Mouse (Mus musculus): ENCODE results near the gene Wdr46.
"Not testable (repeated sequence)": the region's sequence is repeated elsewhere in the genome, so short reads cannot be mapped to it uniquely, and the experiment has no call there.

Wdr46 gene

DNA sequence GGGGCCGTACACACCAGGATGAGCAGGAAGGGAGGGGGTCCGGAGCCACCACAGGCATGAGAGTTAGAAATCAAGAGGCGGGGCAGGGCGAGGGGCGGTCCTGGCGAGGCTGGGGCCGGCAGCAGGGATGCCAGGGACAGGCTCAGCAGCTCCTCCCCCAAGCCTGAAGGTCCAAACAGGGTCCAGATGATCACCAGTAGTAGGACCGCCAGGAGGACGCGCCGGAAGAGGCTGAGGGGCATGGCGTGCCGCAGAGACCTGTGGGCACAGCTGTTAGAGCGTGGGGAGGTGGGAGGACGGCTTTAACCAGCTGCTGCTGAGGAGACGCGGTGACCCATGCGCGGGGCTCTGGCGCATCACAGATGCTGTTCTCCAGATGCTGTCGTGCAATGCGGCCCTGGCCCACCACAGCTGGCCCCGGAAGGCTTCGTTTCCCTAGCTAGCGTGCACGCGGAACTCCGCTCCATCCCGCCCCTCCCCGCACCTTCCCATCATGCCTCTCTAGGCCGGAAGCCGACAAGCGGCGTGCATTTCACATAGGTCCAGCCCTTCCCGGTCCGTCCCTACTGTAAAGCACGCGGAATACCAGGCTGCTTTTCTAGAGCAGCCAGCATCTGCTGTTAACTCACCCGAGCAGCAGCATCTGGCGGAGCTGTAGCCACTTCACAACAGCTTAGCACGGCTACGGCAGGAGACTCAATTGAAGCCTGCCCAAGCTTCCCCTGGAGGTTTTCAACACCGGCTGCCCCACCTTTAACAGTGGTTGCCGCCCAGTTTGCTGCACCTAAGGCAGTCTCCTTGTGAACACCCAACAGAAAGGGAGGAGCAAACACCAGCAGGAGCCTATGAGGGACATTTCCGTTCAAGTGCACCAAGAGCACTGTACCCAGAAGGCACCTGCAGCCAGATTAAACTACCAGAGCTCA lies 10.8 kb downstream of the Wdr46 start, which contains the start of gene B3galt4:
Gene B3galt4, minus strand, starts transcription at position 468 of the 926 bp plus-strand sequence.
- DNase-seq (ENCODE audit: low spot score in 2 of 2), result peak; percentile 89

DNA sequence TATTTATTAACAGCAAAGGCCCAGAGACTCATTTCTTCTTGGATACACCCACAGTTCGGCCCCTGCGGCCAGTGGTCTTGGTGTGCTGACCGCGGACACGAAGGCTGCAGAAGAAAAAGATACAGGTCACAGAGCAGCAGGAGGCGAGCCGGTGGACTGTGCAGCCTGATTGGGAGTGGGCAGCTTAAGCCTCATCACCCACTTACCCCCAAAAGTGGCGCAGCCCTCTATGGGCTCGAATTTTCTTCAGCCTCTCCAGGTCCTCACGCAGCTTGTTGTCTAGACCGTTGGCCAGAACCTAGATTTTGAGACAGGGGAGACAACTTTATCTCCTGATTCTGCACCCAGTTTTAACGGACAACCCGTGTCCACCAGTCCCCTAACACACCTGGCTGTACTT lies 11.6 kb downstream of the Wdr46 start:
- DNase-seq (ENCODE audit: low spot score in 2 of 2), result not testable (repeated sequence)

DNA sequence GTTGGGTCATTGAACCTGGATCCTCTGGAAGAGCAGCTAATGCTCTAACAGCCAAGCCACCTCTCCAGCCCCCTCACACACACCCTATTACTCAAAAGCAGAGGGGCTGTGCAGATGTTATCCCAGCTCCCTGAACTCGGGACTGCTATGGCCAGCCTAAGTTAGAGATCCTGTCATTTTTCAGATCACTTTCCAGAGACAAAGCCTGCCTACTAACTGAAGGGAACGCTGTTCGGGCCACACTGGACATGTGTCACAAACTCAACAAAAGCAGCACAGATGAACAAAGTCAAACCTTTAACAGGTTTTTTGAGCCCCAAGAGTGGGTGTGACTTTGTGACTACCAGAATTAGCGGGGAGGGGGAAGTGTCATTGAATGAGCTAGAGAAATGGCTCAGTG lies 12.4 kb downstream of the Wdr46 start:
- DNase-seq (ENCODE audit: low spot score in 2 of 2), result peak in 1 of 2 experiments; percentile 20

DNA sequence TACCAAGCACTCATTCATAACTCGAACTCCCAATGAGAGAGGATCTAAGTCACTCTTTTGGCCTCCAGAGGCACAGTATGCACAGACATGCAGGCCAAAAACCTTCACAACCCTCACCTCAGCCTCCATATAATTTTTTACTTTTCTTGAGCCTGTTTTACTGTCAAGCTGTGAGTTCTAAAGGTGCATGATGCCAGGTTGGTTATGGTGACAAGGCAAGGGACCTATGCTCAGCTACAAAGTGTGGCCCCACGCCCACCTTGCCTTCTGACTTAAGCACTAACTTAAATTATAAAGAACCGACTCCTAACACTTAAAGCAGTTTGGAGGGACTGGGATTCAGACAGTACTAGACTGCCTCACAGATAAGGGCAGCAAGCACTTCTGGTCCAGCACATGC lies 12.8 kb downstream of the Wdr46 start:
- DNase-seq (ENCODE audit: low spot score in 2 of 2), result peak in 1 of 2 experiments; percentile 21

DNA sequence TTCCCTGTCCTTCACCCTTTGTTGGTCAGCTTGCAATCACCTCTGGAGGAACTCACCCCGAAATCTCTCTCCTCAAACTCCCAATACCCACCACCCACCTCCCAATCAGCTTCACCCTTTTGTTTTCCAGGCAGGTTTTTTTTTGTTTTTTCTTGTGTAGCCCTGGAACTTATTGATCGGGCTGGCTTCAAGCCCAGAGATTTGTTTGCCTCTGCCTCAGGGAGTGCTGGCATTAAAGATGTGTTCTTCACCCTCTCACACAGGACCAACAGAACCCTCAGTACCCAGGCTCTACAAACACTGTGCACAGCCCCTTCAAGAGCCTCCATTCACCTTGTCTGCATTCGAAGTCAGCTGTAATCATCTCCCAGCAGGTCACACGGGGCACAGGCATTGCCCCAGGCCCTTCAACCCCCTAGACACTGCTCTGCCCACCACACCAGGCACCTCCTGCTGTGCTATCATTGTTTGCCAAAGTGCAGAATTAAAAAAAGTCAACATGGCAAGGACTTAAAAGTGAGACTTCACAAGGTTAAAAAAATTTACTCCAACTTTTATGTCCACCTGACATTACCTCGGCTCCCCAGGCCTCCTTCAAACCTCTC lies 13.6 kb downstream of the Wdr46 start:
- no peak for DNase-seq (ENCODE audit: low spot score in 2 of 2)

DNA sequence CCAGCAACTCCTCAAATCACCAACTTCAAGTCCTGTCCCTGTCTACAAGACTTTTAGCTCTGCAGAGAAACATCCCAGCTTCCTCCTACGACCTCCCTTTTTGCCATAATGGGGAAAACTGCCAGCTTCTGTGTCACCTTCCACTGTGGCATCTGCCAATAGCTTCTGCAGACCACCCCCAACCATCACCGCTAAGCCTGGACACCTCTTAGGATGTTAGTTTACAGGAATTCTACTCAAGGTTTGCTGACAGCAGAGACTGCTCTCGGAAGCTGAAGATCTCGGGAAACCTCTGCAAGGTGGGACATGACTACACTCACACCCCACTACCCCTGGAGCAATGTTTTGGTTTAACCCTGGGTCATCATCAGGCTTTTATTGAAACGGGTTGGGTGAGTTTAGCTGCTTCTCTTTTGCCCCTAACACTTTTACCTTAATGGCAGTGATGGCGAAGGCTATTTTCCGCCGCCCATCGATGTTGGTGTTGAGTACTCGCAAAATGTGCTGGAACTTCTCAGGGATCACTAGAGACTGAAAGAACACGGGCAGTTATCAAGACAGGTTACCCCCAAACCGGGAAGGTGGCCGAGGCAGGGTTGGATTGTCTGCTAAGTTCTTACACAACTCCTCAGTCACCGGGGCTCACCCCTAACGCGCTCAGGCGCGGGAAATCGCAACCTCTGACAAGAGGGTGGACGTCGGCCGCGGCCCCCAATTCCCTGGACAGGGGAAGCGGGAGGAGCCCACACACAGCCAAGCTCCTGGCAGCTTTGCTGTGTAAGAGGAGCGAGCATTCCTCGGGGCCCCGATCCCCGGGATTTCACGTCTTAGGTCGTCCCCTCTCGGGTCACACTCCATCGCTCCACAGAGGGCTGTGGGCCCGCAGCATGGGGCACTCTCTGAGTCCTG lies 14.4 kb downstream of the Wdr46 start:
- peak in 1 of 2 experiments; percentile 52 for DNase-seq (ENCODE audit: low spot score in 2 of 2)

DNA sequence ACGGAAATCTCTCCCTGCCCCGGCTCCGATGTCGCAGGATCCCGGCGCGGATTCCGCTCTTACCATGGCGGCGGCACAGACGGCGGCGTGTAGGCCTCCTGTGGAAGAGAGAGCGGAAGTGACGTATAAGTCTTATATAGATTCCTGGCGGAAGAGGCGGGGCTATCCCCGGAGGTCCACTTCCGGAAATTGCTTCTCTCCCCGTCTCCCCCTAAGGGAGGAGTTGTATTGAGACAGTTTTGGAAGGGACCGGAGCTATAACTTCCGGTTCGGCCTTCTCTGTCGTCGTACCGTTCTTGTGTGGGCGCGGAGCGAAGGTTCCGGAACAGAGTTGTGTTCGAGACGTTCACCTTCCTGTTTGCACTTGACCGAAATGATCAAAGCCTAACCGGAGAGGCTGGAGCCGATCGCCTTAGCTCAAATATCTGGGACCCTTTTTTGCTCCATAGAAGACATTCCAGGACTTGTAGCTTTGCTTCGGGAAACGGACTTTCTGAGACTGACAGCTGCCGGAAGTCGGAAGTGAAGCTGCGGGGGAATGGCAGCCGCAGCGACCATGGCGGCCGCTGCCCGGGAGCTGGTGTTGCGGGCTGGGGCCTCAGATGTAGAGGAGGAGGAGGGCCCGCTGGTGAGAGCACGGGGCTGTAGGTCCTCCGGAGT lies 15.2 kb downstream of the Wdr46 start, which contains the start of the genes Vps52 and Rps18:
Gene Vps52, plus strand, starts transcription at position 258 of the 660 bp plus-strand sequence.
Gene Rps18, minus strand, starts transcription at position 447 of the 660 bp plus-strand sequence.
- peak; percentile 97 to 98 for DNase-seq (ENCODE audit: low spot score in 2 of 2)

DNA sequence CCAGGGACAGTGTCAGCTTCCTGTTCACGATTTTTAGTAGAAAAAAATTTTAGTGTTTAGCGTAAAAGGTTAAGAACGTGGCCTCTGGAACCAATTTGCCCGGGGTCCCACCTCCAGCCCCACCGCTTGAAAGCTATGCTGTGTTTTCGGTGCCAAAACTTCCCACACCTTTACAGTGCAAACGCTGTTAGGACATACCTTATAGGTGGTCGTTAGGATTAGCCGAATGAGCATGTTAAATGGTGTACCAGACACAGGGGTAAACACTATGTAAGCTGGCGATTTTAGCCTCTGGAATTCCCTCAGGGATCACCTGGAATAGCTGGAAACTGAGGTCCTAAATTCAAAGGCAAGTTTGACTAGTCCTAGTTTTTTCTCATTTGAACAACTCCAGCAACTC lies 15.9 kb downstream of the Wdr46 start:
- DNase-seq (ENCODE audit: low spot score in 2 of 2), result no peak

DNA sequence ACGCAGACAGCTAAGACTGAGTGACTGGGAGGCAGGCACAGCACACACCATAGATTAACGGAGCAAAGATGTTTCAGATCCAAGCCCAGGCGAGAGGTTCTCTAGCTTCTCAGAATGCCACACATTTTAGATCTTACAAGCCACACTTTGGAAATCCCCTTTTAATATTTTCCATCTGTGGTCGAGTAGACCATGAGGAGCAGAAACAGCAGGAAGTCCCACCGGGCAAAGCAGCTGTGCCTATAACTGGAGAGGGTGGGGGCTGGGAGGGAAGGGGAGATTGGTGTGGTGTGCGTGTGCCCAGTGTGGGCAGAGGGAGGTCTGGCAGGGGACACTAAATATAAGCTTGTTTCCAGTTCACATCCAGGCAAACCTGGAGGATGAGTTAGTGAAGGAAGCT lies 17.0 kb downstream of the Wdr46 start:
- DNase-seq (ENCODE audit: low spot score in 2 of 2), result no peak

DNA sequence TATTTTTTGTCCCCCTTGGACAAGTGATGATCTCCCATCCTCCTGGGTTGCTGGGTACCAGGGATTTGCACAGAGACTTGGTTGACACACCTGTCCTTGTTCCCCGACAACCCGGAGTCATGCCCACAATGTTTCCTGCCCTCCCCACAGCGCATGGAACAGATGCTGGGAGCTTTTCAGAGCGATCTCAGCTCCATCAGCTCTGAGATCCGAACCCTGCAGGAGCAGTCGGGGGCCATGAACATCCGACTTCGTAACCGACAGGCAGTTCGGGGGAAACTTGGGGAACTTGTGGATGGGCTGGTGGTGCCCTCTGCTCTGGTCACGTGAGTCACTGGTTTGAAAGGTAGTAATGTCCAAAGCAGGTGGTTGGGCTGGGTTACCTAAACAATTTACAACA lies 18.0 kb downstream of the Wdr46 start:
- DNase-seq (ENCODE audit: low spot score in 2 of 2), result peak in 1 of 2 experiments; percentile 25

DNA sequence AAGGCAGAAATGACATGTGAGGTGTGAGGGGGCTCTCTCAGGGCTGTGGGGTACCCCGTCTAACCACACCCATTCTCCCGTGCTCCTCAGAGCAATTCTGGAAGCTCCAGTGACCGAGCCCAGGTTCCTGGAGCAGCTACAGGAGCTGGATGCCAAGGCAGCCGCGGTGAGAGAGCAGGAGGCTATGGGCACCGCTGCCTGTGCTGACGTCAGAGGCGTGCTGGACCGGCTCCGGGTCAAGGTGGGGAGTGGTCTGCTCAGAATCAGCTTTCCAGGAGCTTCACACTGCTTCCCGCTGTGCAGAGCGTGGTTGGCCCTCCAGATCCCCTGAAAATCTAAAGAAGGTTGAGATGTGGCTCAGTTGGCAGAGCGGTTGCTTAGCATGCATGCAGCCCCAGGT lies 18.7 kb downstream of the Wdr46 start:
- peak in 1 of 2 experiments; percentile 35 for DNase-seq (ENCODE audit: low spot score in 2 of 2)

DNA sequence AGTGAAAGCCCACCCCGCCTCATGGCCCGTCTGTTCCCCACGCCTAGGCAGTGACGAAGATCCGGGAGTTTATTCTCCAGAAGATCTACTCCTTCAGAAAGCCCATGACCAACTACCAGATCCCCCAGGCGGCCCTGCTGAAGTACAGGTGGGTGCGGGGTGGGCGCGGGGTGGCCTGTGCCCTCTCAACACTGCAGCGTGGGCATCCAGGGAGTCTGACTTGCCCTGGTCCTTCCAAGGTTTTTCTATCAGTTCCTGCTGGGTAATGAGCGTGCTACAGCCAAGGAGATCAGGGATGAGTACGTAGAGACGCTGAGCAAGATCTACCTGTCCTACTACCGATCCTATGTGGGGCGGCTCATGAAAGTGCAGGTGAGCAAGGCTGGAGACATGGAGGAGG lies 19.5 kb downstream of the Wdr46 start:
- peak in 1 of 2 experiments; percentile 21 for DNase-seq (ENCODE audit: low spot score in 2 of 2)

DNA sequence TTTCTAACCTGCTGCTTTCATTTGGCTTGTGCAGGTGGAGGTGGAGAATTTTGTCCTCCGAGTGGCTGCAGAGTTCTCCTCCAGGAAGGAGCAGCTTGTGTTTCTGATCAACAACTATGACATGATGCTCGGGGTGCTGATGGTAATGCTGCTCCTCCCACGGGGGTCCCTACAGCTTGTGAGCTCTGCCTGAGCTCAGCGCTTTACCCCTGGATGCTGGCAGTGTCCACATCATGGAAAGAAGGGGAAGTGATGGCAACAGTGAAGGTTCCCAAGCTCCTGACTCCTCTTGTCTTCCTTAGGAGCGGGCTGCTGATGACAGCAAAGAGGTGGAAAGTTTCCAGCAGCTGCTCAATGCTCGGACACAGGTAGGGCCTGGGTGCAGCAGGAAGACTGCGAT lies 22.4 kb downstream of the Wdr46 start:
- no peak for DNase-seq (ENCODE audit: low spot score in 2 of 2)

DNA sequence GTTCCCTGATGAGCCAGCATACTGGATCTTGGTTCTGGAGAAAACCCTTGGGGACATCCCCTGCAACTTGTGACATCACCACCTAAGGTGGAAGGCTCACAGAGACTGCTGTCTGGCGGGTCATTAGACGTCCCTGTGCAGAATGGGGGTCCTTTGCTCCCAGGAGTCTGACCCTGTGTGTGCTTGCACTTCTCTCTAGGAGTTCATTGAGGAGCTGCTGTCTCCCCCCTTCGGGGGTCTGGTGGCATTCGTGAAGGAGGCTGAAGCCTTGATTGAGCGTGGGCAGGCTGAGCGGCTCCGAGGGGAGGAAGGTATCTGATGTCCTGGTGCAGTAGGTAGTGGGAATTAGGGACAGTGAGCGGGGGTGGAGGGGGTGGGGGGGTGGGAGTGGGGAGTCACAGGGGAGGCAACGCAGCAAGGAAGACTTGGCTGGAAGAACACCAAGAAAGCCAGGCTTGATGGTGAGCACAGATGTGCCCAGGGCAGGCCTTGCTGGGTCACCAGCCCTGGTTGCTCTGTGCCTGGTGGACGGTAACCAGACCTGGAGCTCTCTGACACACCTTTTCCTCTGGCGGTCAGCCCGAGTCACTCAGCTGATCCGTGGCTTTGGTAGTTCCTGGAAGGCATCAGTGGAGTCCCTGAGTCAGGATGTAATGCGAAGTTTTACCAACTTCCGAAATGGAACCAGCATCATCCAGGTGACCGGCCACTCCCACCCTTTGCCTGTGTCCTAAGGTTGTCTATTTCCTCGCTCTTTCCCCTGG lies 24.8 kb downstream of the Wdr46 start:
- DNase-seq (ENCODE audit: low spot score in 2 of 2), result peak in 1 of 2 experiments; percentile 40

DNA sequence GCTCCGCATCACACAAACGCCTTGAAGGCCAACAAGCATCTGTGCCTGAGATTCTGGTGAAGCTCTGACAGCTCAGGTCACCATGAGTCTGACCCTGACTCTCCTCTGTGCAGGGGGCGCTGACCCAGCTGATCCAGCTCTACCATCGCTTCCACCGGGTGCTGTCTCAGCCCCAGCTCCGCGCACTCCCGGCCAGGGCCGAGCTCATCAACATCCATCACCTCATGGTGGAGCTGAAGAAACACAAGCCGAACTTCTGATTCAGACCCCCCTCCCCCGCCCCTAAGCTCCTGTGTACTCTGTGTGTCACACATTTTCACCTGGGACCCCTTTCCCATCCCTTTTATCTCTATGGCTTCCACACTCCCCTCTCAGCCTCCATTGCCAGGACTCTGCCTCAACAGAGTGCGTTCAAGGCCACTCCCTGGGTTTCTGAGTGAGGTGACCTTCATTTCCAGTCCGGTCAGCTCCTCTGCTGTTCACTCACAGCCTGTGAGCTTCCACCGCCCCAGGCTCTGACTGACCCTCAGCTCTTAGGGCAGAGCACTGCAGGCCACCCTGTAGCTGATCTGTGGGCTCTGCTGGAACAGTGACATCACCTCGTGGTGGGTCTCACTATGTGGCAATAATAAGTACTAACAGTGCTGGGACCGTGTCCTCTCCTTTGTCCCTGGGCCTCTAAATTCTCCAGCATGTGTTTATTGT lies 25.5 kb downstream of the Wdr46 start:
- DNase-seq (ENCODE audit: low spot score in 2 of 2), result peak in 1 of 2 experiments; percentile 32

DNA sequence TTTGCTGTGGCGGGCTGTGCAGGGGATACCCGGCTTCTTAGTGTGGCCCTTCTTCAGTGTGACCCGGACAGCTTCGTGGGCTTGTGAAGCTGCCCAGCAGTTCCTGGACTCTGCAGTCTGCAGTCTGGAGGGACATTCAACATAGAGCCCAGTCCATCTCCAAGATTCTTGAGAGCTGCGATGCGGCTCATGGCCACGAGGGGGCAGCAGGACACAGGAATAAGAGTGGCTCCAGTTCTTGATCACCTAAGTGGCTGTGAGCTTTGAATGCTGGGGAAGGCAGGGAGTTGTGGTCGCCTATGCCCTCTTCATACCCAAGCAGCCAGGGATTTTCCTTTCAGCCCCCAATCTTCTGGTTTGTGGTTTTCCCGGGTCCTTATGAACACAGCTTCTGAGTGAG lies 28.0 kb downstream of the Wdr46 start:
- DNase-seq (ENCODE audit: low spot score in 2 of 2), result peak; percentile 71 to 82

DNA sequence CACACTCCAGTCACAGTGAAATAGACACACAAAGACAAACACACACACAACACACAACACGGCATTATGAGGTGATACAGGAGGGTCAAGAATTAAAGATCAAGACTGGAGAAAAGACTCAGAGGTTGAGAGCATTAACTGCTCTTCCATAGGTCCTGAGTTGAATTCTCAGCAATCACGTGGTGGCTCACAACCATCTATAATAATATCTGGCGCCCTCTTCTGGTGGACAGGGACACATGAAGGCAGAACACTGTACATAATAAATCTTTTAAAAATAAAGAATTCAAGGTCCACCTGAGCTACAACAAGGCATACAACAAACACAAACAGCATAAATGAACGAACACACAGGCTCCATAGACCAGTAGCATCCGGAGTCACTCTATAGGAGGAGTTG lies 28.5 kb downstream of the Wdr46 start:
- DNase-seq (ENCODE audit: low spot score in 2 of 2), result peak in 1 of 2 experiments; percentile 31

DNA sequence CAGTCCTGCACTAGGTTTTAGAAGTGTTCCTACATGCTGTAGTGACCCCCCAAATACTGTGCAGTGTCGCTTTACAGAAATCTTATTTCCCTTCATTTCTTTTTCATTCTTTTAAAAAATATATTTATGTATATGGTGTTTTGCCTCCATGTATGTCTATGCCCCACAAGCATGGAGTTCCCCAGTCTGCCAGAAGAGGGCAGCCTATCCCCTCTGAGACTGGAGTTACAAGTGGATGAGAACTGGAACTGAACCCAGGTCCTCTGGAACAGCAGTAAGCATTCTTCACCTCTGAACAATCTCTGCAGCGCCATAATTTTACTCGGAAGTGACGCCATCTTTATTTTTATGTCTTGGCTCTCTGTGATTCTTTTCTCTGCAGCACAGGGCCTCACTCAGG lies 28.9 kb downstream of the Wdr46 start:
- DNase-seq (ENCODE audit: low spot score in 2 of 2), result no peak

DNA sequence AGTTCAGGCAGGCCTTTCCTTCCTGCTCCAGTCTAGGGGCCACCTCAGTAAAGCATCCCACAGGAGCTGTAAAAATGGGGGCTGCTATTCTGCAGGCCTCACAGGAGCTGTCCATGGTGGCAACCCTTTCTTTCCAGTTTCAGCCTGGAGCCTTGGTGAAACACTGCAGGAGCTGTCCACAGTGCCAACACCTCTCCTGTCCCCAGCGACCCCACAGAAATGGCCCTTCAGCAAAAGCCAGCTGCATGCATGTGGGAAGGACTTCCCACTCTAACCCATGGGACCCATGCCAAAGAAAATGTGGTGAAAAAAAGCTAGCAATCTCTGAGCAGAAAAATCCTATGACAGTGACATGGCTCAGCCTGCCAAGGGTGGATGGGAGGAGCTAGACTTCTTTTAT lies 32.2 kb downstream of the Wdr46 start:
- no peak for DNase-seq (ENCODE audit: low spot score in 2 of 2)

DNA sequence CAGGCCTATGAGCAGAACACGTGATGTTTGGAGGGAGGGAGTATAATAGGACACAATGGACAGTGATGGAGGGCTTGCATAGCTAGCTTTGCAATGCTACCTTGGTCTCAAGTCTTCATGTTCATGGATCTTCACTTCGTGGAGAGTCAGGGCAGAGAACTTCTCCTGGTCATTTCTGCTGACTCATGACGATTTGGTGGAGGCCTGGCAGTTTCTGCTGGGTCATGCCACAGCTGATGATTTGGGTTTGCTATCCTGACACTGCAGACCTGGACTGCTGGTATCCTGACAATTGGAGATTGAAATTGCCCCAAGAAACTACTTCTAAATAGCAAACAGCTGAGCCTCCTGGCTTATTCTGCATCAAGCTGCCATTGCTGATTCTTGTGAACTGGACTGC lies 33.1 kb downstream of the Wdr46 start:
- DNase-seq (ENCODE audit: low spot score in 2 of 2), result no peak

Measured in right cerebral cortex, postnatal 10 days (tissue).